Mouse (Mus musculus) fat pad, adult 2 months (tissue): ENCODE measurements at regions not wholly inside any gene's neighbourhood (a gene's known extent, or its start where the extent isn't known, plus 50 kb on each side); places are given as distances from the start of the nearest gene placed in this dataset.
"Not testable (repeated sequence)": the region's sequence is repeated elsewhere in the genome, so short reads cannot be mapped to it uniquely, and the experiment has no call there.

Source experiments
- DNase-seq: peaks from one replicate; pipeline ENCODE4 v3.0.0-alpha.2; 2011; ENCODE audit warnings: low read depth, low spot score; ENCODE audit errors: extremely low read depth

DNA sequence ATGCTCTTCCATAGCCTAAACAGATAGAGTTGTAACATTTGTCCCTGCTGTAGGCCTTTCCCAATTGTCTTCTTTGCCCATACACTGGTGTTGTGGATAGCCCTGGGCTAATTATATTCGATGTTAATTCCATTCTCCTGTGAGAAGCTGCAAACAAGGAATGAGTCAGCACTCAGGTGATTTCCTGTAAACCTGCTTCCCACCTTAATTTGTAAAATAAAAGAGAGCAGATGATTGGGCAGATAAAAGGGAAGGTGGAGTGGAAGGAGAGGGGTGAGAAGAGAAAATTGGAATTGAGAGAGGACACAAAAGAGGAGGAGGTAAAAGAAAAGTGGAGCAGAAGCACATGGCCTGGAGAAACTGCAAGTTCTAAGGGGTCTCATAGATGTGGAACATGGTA lies 102.8 kb downstream of the Gc start:
- DNase-seq, result not testable (repeated sequence)

DNA sequence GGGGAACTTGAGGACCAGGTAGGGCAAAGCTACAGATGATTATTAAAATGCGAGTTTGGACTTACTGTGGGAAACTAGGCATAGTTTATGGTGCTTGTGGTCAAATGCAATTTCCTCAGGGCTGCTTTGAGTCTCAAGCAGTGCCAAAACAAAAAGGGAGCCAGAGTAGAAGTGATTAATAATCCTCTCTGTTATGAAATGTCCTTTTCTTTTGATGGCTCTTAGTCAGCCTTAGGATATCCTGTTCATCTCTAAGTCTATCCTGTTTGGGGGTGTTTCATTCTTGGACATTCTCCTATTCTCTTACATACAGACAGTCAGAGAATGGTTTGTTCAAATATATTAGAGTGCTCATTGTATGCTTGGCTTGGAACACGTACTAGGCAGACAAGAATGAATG lies 109.9 kb downstream of the Gc start:
- peak; percentile 80 for DNase-seq

DNA sequence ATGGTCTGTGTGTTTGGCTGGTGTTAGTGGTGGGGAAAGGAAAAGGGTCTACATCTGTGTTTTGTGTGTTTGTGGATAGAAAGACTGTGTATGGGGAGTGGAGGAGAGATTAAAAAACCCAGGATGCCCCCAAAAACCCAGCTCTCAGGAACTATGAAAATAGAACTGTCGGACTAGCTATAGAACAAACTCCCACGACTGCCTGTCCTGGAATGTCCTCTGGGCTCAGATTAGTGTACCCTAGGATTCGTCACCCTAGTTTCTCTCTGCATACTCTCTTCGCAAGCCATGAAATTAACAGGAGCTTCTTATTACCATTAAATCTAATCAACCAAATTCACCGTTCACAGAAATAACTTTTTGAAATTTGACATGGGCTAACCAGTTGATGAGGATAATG lies 117.2 kb downstream of the Gc start:
- DNase-seq, result no peak

DNA sequence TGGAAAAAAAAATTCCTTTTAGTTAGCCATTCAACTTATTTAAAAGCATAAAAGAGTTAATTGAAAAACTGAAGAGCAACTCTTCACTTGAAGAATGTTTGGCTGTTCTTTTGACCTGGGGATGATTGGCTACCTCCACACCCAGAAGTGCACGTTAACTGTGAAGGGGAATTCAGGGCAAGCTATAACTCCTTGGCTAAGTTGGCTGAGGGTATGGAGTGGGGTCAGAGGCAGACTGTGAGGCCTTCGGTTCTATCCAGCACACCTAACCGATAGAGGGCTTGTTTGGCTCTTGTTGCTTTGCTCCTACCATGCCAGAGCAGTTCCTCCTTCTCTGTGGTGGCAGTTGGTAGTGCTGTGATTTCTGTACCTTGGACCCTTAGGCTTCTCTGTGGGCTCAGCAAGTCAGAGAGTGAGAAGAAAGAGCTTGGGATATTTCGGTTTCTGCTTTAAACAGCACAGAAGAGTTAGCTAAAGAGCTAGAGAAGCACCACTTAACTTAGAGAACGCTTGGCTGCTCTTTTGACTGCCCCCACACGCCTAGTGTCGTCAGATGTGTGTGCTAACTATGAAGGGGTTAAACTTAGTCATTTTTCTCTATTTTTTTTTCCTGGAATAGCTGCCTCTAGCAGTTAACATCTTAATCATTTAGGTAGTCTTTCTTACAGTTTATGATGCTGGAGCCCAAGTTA lies 119.6 kb downstream of the Gc start:
- no peak for DNase-seq
